Mouse (Mus musculus): ENCODE data around the gene Il1rap.

GRCm38 (mm10) chr16:26662722-26663436, 81.4 kb downstream of the Il1rap start:
- TF ChIP-seq TAL1 (conservative IDR thresholded peaks at IDR 0.05; ENCODE audit: low read depth, low read length) (no peak), CTCF (IDR thresholded peaks at IDR 0.05; ENCODE audit: low read depth, low read length) (no peak), GATA2 (IDR thresholded peaks at IDR 0.05; ENCODE audit: borderline replicate concordance, low read depth, low read length) (no peak)

Measured in G1E (cell line).